Mouse (Mus musculus) limb, embryonic 11.5 days (tissue): ENCODE data around the gene Sf3a2. TPM values are rescaled to one million over a fixed set of nuclear protein-coding genes. Genes with fewer than 3 reads are reported as not detected.

Experiments used
- ATAC-seq: fragments of 200-750 bp; cut with Nextera tagmentation; 2 replicates; pipeline ENCODE4 v1.8.0; 2017; ENCODE audit warnings: low read depth; ENCODE audit not compliant: insufficient number of reproducible peaks, low FRiP score, low TSS enrichment
- DNase-seq: peaks from one replicate; pipeline ENCODE4 v3.0.0-alpha.2; 2015; ENCODE audit warnings: low spot score
- H3K27ac ChIP-seq: fragments of 300-500 bp; sonication (generic); replicated peaks from 2 replicates; pipeline ENCODE4 v1.5.1; 2014; ENCODE audit warnings: low read depth, mild to moderate bottlenecking, low read length
- H3K27me3 ChIP-seq: fragments of 300-500 bp; sonication (generic); 2 replicates; pipeline ENCODE4 v1.6.1; 2014; ENCODE audit warnings: mild to moderate bottlenecking, low read length, mixed read lengths; ENCODE audit not compliant: control insufficient read depth, insufficient read depth
- H3K36me3 ChIP-seq: fragments of 300-500 bp; sonication (generic); 2 replicates; pipeline ENCODE4 v1.6.1; 2014; ENCODE audit warnings: mild to moderate bottlenecking, low read length, moderate library complexity, mixed read lengths; ENCODE audit not compliant: control insufficient read depth, insufficient read depth
- H3K4me1 ChIP-seq: fragments of 300-500 bp; sonication (generic); 2 replicates; pipeline ENCODE4 v1.6.1; 2014; ENCODE audit warnings: low read length, mixed read lengths; ENCODE audit not compliant: control insufficient read depth, insufficient read depth
- H3K4me2 ChIP-seq: fragments of 300-500 bp; sonication (generic); 2 replicates; pipeline ENCODE4 v1.6.1; 2014; ENCODE audit warnings: low read depth, mild to moderate bottlenecking, moderate library complexity; ENCODE audit not compliant: severe bottlenecking
- H3K4me3 ChIP-seq: fragments of 300-500 bp; sonication (generic); 2 replicates; pipeline ENCODE4 v1.5.1; 2014; ENCODE audit warnings: low read depth, low read length
- H3K9ac ChIP-seq: fragments of 300-500 bp; sonication (generic); 2 replicates; pipeline ENCODE4 v1.6.1; 2014; ENCODE audit warnings: mild to moderate bottlenecking, low read length
- H3K9me3 ChIP-seq: fragments of 300-500 bp; sonication (generic); 2 replicates; pipeline ENCODE4 v1.6.1; 2016; ENCODE audit warnings: low read length; ENCODE audit not compliant: control insufficient read depth
- WGBS: fragments of 180-500 bp; shearing (Covaris S2); extraction: QIAGEN DNeasy Blood & Tissue Kit; methylation state at CpG from one replicate; pipeline ENCODE4 v1.1.7; 2014; 5-methylcytosine and 5-hydroxymethylcytosine counted together
- polyA plus RNA-seq: library from polyadenylated mRNA; unstranded; fragments of >200 nt; fragmentation: Nextera tagmentation; extraction: Ambion mirVana; gene quantifications from 2 replicates; pipeline ENCODE4 v1.2.1, GENCODE M21; 2014

The Sf3a2 gene
- polyA plus RNA-seq, 1 experiment from 2014 or later, result 122 TPM

GRCm38 (mm10) chr10:80756509-80756908 lies 41.5 kb upstream of the Sf3a2 start:
- Histone ChIP-seq H3K27ac (no peak overlapping the region), H3K9ac (peak overlapping the region; percentile 98; the same call in 1 of the 2 replicates), H3K27me3 (no peaks in the 10 kb centered on the region), H3K9me3 (no peaks in the 10 kb centered on the region), H3K4me1 (peaks cover 31% of the 10 kb centered on the region), H3K36me3 (no peaks in the 10 kb centered on the region), H3K4me3 (peak overlapping the region; percentile 97), H3K4me2 (peak overlapping the region; percentile 96)
- WGBS, result 74% methylated on average over 2 of the region's 2 CpGs
- ATAC-seq (no peak), DNase-seq (no peak)

- Histone ChIP-seq H3K36me3 (no peaks in the 10 kb centered on the region), H3K4me2 (peak overlapping the region; percentile 96), H3K4me1 (peaks cover 28% of the 10 kb centered on the region), H3K9me3 (no peaks in the 10 kb centered on the region), H3K27ac (no peak overlapping the region), H3K4me3 (no peak overlapping the region), H3K27me3 (no peaks in the 10 kb centered on the region), H3K9ac (peak overlapping the region; percentile 17; the same call in 1 of the 2 replicates)
- ATAC-seq (no peak), DNase-seq (no peak)
- WGBS, result 81% methylated on average over 4 of the region's 4 CpGs
These were observed 41.0 kb upstream of the Sf3a2 start for GRCm38 (mm10) chr10:80756967-80757366.

- no peak overlapping the region for H3K4me2 ChIP-seq
- no peak overlapping the region for H3K9ac ChIP-seq
- peak; percentile 76 for DNase-seq
- H3K9me3 ChIP-seq, result no peaks in the 10 kb centered on the region
- no peaks in the 10 kb centered on the region for H3K36me3 ChIP-seq
- H3K27me3 ChIP-seq, result no peaks in the 10 kb centered on the region
- no peak overlapping the region for H3K4me3 ChIP-seq
- 33% methylated on average over 5 of the region's 5 CpGs for WGBS
- ATAC-seq, result no peak
- H3K4me1 ChIP-seq, result peaks cover 22% of the 10 kb centered on the region
- H3K27ac ChIP-seq, result no peak overlapping the region
These were observed 40.3 kb upstream of the Sf3a2 start for GRCm38 (mm10) chr10:80757717-80758116.

GRCm38 (mm10) chr10:80758651-80759050 lies 39.3 kb upstream of the Sf3a2 start:
- H3K36me3 ChIP-seq, result no peaks in the 10 kb centered on the region
- no peak overlapping the region for H3K4me2 ChIP-seq
- H3K4me1 ChIP-seq, result peaks cover 22% of the 10 kb centered on the region
- ATAC-seq, result no peak
- H3K9ac ChIP-seq, result no peak overlapping the region
- 84% methylated on average over 7 of the region's 7 CpGs for WGBS
- no peaks in the 10 kb centered on the region for H3K27me3 ChIP-seq
- H3K9me3 ChIP-seq, result no peaks in the 10 kb centered on the region
- no peak for DNase-seq
- H3K27ac ChIP-seq, result no peak overlapping the region
- H3K4me3 ChIP-seq, result no peak overlapping the region

GRCm38 (mm10) chr10:80760596-80761524 lies 37.1 kb upstream of the Sf3a2 start:
- no peak overlapping the region for H3K27ac ChIP-seq
- WGBS, result 81% methylated on average over 4 of the region's 4 CpGs
- H3K4me1 ChIP-seq, result peaks cover 21% of the 10 kb centered on the region
- no peak overlapping the region for H3K9ac ChIP-seq
- H3K27me3 ChIP-seq, result no peaks in the 10 kb centered on the region
- H3K9me3 ChIP-seq, result no peaks in the 10 kb centered on the region
- no peak for DNase-seq
- H3K4me2 ChIP-seq, result no peak overlapping the region
- ATAC-seq, result no peak
- H3K4me3 ChIP-seq, result no peak overlapping the region
- H3K36me3 ChIP-seq, result no peaks in the 10 kb centered on the region

- no peaks in the 10 kb centered on the region for H3K9me3 ChIP-seq
- ATAC-seq (no peak), DNase-seq (no peak)
- H3K9ac ChIP-seq, result no peak overlapping the region
- H3K27me3 ChIP-seq, result no peaks in the 10 kb centered on the region
- no peak overlapping the region for H3K4me2 ChIP-seq
- H3K4me1 ChIP-seq, result peaks cover 12% of the 10 kb centered on the region
- 80% methylated on average over 3 of the region's 3 CpGs for WGBS
- peaks cover 8% of the 10 kb centered on the region for H3K36me3 ChIP-seq
- no peak overlapping the region for H3K4me3 ChIP-seq
- no peak overlapping the region for H3K27ac ChIP-seq
These were observed 36.2 kb upstream of the Sf3a2 start for GRCm38 (mm10) chr10:80761821-80762220.

GRCm38 (mm10) chr10:80763502-80763901 lies 34.5 kb upstream of the Sf3a2 start:
- WGBS, result 88% methylated on average over 2 of the region's 2 CpGs
- DNase-seq, result no peak
- Histone ChIP-seq H3K9ac (no peak overlapping the region), H3K4me3 (no peak overlapping the region), H3K9me3 (no peaks in the 10 kb centered on the region), H3K4me2 (no peak overlapping the region), H3K27me3 (no peaks in the 10 kb centered on the region), H3K36me3 (peaks cover 17% of the 10 kb centered on the region), H3K27ac (no peak overlapping the region), H3K4me1 (0 out of 2 replicates have a peak, but pooled peaks cover 3% of the 10 kb centered on the region)
- no peak for ATAC-seq

- ATAC-seq (no peak), DNase-seq (no peak)
- H3K9me3 ChIP-seq, result no peaks in the 10 kb centered on the region
- peaks cover 21% of the 10 kb centered on the region for H3K36me3 ChIP-seq
- H3K4me1 ChIP-seq, result 0 out of 2 replicates have a peak, but pooled peaks cover under 1% of the 10 kb centered on the region
- no peak overlapping the region for H3K9ac ChIP-seq
- no peak overlapping the region for H3K27ac ChIP-seq
- H3K4me3 ChIP-seq, result no peak overlapping the region
- H3K4me2 ChIP-seq, result no peak overlapping the region
- H3K27me3 ChIP-seq, result no peaks in the 10 kb centered on the region
- 100% methylated on average over 2 of the region's 2 CpGs for WGBS
These were observed 32.3 kb upstream of the Sf3a2 start for GRCm38 (mm10) chr10:80765746-80766145.
